7 mouse cellular contexts compared by ENCODE assay signal in the genomic region with DNA sequence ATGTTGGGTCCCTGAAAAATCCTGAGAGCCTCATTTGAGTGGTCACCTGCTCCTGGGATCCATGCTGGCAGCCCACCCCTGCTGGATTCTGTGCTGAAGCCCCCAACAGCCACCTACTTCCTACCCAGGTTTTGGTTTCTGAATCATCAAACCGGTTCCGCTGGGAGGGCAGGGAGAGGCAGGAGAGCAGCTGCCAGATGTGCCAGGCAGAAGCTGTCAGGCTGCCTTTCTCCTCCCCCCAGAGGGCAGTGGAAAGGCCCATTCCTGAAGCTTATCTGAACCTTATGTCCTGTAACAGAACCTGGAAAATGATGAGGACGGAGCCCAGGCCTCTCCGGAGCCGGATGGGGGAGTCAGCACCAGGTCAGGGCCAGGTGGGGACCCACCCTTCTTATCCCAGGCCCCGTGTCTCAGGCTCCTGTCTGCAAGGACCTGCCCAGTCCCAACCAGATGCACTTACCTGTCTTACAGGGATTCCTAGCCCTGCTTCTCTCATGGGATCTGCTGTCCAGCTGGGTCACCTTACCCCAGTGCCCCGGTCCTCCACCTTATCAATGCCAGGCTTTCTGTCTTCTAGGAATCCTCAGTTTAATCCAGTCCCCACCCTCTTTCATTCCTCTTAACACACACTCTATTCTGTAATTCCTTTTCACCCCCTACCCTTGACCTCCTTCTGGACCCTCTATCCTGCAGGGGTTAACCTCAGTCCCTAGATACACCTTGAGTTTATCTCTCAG. TPM values are rescaled to one million over a fixed set of nuclear protein-coding genes. Genes with fewer than 3 reads are reported as not detected.
DNase-seq lines count a peak whose midpoint lies in the region; ATAC-seq lines count a peak whose summit lies in the region.

No protein-coding gene starts in this region.

- no peak for DNase-seq in neural tube, embryonic 11.5 days (ENCODE audit: low spot score)
- no peak for DNase-seq in neural tube, embryonic 10.5 days (ENCODE audit: extremely low spot score, low spot score)
- peak; percentile 22 for DNase-seq in embryonic facial prominence, embryonic 10.5 days (ENCODE audit: low spot score)
- DNase-seq in Muller cell, postnatal 12 days (ENCODE audit: inconsistent ontology term) = no peak
- no peak for DNase-seq in left cerebral cortex, adult 8-10 months (ENCODE audit: low spot score in 2 of 2)

- ATAC-seq in neural tube, embryonic 11.5 days (ENCODE audit: insufficient read depth, low FRiP score, low TSS enrichment) = no peak
- ATAC-seq in hindbrain, embryonic 12.5 days (ENCODE audit: low FRiP score) = no peak
- no peak for ATAC-seq in lung, embryonic 15.5 days (ENCODE audit: borderline replicate concordance, extremely low read depth, low FRiP score, low TSS enrichment)

- no peaks in the 10 kb centered on the region for H3K27me3 ChIP-seq in neural tube, embryonic 11.5 days (ENCODE audit: control insufficient read depth, insufficient read depth, low read length)
- H3K27me3 ChIP-seq in embryonic facial prominence, embryonic 10.5 days (replicated peaks; ENCODE audit: low read depth, poor library complexity, severe bottlenecking) = no peaks in the 10 kb centered on the region
- H3K27me3 ChIP-seq in hindbrain, embryonic 12.5 days = no peaks in the 10 kb centered on the region
- no peaks in the 10 kb centered on the region for H3K27me3 ChIP-seq in lung, embryonic 15.5 days

- H3K4me3 ChIP-seq in neural tube, embryonic 11.5 days (ENCODE audit: low read depth, low read length) = peak overlapping the region; percentile 75
- peak overlapping the region; percentile 74 for H3K4me3 ChIP-seq in embryonic facial prominence, embryonic 10.5 days
- H3K4me3 ChIP-seq in hindbrain, embryonic 12.5 days = peak overlapping the region; percentile 62
- H3K4me3 ChIP-seq in lung, embryonic 15.5 days = peak overlapping the region; percentile 78

- no peaks in the 10 kb centered on the region for H3K9me3 ChIP-seq in neural tube, embryonic 11.5 days (ENCODE audit: control insufficient read depth, low read length)
- no peaks in the 10 kb centered on the region for H3K9me3 ChIP-seq in embryonic facial prominence, embryonic 10.5 days
- no peaks in the 10 kb centered on the region for H3K9me3 ChIP-seq in hindbrain, embryonic 12.5 days (replicated peaks)
- H3K9me3 ChIP-seq in lung, embryonic 15.5 days = no peaks in the 10 kb centered on the region

- H3K9ac ChIP-seq in neural tube, embryonic 11.5 days (ENCODE audit: low read length) = peak overlapping the region; percentile 80
- H3K9ac ChIP-seq in hindbrain, embryonic 12.5 days = peak overlapping the region; percentile 76
- H3K9ac ChIP-seq in lung, embryonic 15.5 days = peak overlapping the region; percentile 79

- WGBS in neural tube, embryonic 11.5 days = 71% methylated on average over 7 of the region's 7 CpGs
- 62% methylated on average over 7 of the region's 7 CpGs for WGBS in embryonic facial prominence, embryonic 10.5 days
- 74% methylated on average over 7 of the region's 7 CpGs for WGBS in hindbrain, embryonic 12.5 days
- WGBS in lung, embryonic 15.5 days = 54% methylated on average over 7 of the region's 7 CpGs

- no peaks in the 10 kb centered on the region for H3K36me3 ChIP-seq in neural tube, embryonic 11.5 days (ENCODE audit: control insufficient read depth, insufficient read depth, low read length)
- peaks cover 47% of the 10 kb centered on the region for H3K36me3 ChIP-seq in embryonic facial prominence, embryonic 10.5 days (replicated peaks)
- H3K36me3 ChIP-seq in hindbrain, embryonic 12.5 days = peaks cover 39% of the 10 kb centered on the region
- peaks cover 33% of the 10 kb centered on the region for H3K36me3 ChIP-seq in lung, embryonic 15.5 days

- H3K4me2 ChIP-seq in neural tube, embryonic 11.5 days (ENCODE audit: low read depth) = peak overlapping the region; percentile 71
- H3K4me2 ChIP-seq in hindbrain, embryonic 12.5 days (replicated peaks) = peak overlapping the region; percentile 67
- peak overlapping the region; percentile 71 for H3K4me2 ChIP-seq in lung, embryonic 15.5 days

- peaks cover 9% of the 10 kb centered on the region for H3K4me1 ChIP-seq in neural tube, embryonic 11.5 days (ENCODE audit: control insufficient read depth, insufficient read depth, low read length)
- peaks cover 31% of the 10 kb centered on the region for H3K4me1 ChIP-seq in embryonic facial prominence, embryonic 10.5 days
- H3K4me1 ChIP-seq in hindbrain, embryonic 12.5 days = peaks cover 18% of the 10 kb centered on the region
- peaks cover 17% of the 10 kb centered on the region for H3K4me1 ChIP-seq in lung, embryonic 15.5 days

- no peak overlapping the region for H3K27ac ChIP-seq in neural tube, embryonic 11.5 days (ENCODE audit: low read depth, low read length)
- peak overlapping the region; percentile 86; the same call in 1 of the 2 replicates for H3K27ac ChIP-seq in embryonic facial prominence, embryonic 10.5 days (replicated peaks)
- no peak overlapping the region for H3K27ac ChIP-seq in hindbrain, embryonic 12.5 days
- H3K27ac ChIP-seq in lung, embryonic 15.5 days = no peak overlapping the region

RNA-seq across cellular contexts. Expression of a gene that starts 1.3 kb away (rescaled TPM):
- 68.4 and 77.6 TPM in 2 replicates for polyA plus RNA-seq in neural tube, embryonic 11.5 days (2014; fragmentation: Nextera tagmentation; extraction: Ambion mirVana)
- 70.9 and 71.1 TPM in 2 replicates for polyA plus RNA-seq in embryonic facial prominence, embryonic 10.5 days (2016; fragmentation: Nextera tagmentation; extraction: Ambion mirVana)
- polyA plus RNA-seq in hindbrain, embryonic 12.5 days (2016; fragmentation: Nextera tagmentation; extraction: Ambion mirVana) = 68.8 and 71.3 TPM in 2 replicates
- 104 and 106 TPM in 2 replicates for polyA plus RNA-seq in lung, embryonic 15.5 days (2015; fragmentation: Nextera tagmentation; extraction: Ambion mirVana)
- 100 to 1,000 TPM; 120 to 143 (median 134) TPM for total RNA-seq in left cerebral cortex, adult 8-10 months (2022)

RNA-seq across cellular contexts. Expression of a gene that starts 12.7 kb away (rescaled TPM):
- not detected in 2 replicates for polyA plus RNA-seq in neural tube, embryonic 11.5 days (2014; fragmentation: Nextera tagmentation; extraction: Ambion mirVana)
- polyA plus RNA-seq in embryonic facial prominence, embryonic 10.5 days (2016; fragmentation: Nextera tagmentation; extraction: Ambion mirVana) = not detected in 2 replicates
- 0.05 TPM in 1 of 2 replicates, not detected in the other for polyA plus RNA-seq in hindbrain, embryonic 12.5 days (2016; fragmentation: Nextera tagmentation; extraction: Ambion mirVana)
- polyA plus RNA-seq in lung, embryonic 15.5 days (2015; fragmentation: Nextera tagmentation; extraction: Ambion mirVana) = not detected in 2 replicates
- total RNA-seq in left cerebral cortex, adult 8-10 months (2022) = under 1 TPM in 1 of 4 experiments, not detected in 3; 0.08 TPM

RNA-seq across cellular contexts. Expression of a gene that starts 16.9 kb away (rescaled TPM):
- polyA plus RNA-seq in neural tube, embryonic 11.5 days (2014; fragmentation: Nextera tagmentation; extraction: Ambion mirVana) = 0.11 TPM in 1 of 2 replicates, not detected in the other
- 0.14 TPM in 1 of 2 replicates, not detected in the other for polyA plus RNA-seq in embryonic facial prominence, embryonic 10.5 days (2016; fragmentation: Nextera tagmentation; extraction: Ambion mirVana)
- 0.16 and 0.39 TPM in 2 replicates for polyA plus RNA-seq in hindbrain, embryonic 12.5 days (2016; fragmentation: Nextera tagmentation; extraction: Ambion mirVana)
- 0.11 TPM in 1 of 2 replicates, not detected in the other for polyA plus RNA-seq in lung, embryonic 15.5 days (2015; fragmentation: Nextera tagmentation; extraction: Ambion mirVana)
- under 1 TPM in 3 of 4 experiments, not detected in 1; 0.17 to 0.37 (median 0.34) TPM for total RNA-seq in left cerebral cortex, adult 8-10 months (2022)

RNA-seq across cellular contexts. Expression of a gene that starts 21.5 kb away (rescaled TPM):
- 128 TPM in 2 replicates for polyA plus RNA-seq in neural tube, embryonic 11.5 days (2014; fragmentation: Nextera tagmentation; extraction: Ambion mirVana)
- 130 and 134 TPM in 2 replicates for polyA plus RNA-seq in embryonic facial prominence, embryonic 10.5 days (2016; fragmentation: Nextera tagmentation; extraction: Ambion mirVana)
- polyA plus RNA-seq in hindbrain, embryonic 12.5 days (2016; fragmentation: Nextera tagmentation; extraction: Ambion mirVana) = 128 and 131 TPM in 2 replicates
- 157 and 168 TPM in 2 replicates for polyA plus RNA-seq in lung, embryonic 15.5 days (2015; fragmentation: Nextera tagmentation; extraction: Ambion mirVana)
- total RNA-seq in left cerebral cortex, adult 8-10 months (2022) = 10 to 100 TPM; 86.9 to 98.0 (median 92.5) TPM

RNA-seq across cellular contexts. Expression of a gene that starts 26.5 kb away (rescaled TPM):
- polyA plus RNA-seq in neural tube, embryonic 11.5 days (2014; fragmentation: Nextera tagmentation; extraction: Ambion mirVana) = 0.92 and 1.8 TPM in 2 replicates
- 0.58 TPM in 1 of 2 replicates, not detected in the other for polyA plus RNA-seq in embryonic facial prominence, embryonic 10.5 days (2016; fragmentation: Nextera tagmentation; extraction: Ambion mirVana)
- 1.0 and 1.2 TPM in 2 replicates for polyA plus RNA-seq in hindbrain, embryonic 12.5 days (2016; fragmentation: Nextera tagmentation; extraction: Ambion mirVana)
- polyA plus RNA-seq in lung, embryonic 15.5 days (2015; fragmentation: Nextera tagmentation; extraction: Ambion mirVana) = 3.4 and 13.5 TPM in 2 replicates
- total RNA-seq in left cerebral cortex, adult 8-10 months (2022) = 1 to 10 TPM; 1.6 to 2.2 (median 1.8) TPM
